Mouse (Mus musculus) mesoderm, embryonic 11.5 days (tissue): ENCODE measurements at regions not wholly inside any gene's neighbourhood (a gene's known extent, or its start where the extent isn't known, plus 50 kb on each side); places are given as distances from the start of the nearest gene placed in this dataset.

Experiments
- DNase-seq: peaks from one replicate; pipeline ENCODE4 v3.0.0-alpha.2; 2012; ENCODE audit warnings: low read depth, low spot score

DNA sequence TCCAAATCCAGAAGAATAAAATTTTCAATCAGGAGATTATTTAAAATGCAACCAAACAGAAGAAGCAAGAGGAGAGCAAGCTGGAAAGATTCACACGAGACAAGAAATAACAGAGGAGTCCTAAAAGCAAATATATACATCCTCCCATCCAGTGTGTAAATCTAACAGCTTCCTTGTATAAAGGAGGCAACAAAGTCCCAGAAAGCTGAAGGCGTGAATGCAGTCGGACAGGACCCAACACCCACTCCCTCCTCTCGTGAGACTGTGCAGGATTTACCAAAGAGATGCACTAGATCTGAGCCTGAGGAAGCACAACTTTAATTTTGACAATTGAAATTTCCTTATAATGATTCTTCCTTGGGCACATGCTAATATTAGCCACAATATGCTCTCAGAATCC, 103.0 kb upstream of the Dcn start:
- no peak for DNase-seq

DNA sequence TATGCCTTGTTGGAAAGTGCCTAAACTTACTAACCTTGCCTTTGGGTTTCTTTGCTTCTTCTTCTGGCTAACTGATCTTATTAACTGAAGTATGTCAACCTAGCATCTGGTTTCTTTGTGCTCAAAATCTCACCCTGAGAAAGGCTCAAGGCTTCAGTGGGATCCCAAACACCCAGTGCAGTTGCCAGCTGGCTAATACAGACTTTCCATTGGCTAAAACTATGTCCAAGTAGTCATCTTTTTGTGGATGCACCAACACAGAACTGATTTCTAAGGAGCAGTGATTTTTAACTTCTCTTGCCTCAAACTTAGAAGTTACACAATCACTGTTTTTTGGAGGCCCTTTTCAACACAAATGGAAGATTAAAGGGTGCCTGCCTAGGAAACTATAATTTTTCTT, 97.8 kb upstream of the Dcn start:
- no peak for DNase-seq

DNA sequence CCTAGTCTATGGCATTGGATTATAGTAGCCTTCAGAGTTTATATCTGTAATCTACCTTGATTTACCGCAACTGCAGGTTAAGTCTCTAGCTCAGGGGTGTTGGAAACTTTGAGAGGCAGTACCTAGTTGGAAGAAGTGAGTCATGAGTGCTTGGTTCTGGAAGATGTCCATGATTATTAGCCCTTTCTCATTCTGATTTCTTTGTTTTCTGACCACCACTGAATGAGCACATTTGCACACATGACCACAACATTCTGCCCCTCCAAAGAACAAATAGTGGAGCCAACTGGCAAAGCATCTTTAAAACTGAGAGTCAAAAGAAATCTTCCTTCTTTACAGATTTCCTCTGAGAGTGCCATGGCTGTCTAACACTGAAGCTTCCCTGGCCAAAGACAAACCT, 95.5 kb upstream of the Dcn start:
- DNase-seq: no peak

DNA sequence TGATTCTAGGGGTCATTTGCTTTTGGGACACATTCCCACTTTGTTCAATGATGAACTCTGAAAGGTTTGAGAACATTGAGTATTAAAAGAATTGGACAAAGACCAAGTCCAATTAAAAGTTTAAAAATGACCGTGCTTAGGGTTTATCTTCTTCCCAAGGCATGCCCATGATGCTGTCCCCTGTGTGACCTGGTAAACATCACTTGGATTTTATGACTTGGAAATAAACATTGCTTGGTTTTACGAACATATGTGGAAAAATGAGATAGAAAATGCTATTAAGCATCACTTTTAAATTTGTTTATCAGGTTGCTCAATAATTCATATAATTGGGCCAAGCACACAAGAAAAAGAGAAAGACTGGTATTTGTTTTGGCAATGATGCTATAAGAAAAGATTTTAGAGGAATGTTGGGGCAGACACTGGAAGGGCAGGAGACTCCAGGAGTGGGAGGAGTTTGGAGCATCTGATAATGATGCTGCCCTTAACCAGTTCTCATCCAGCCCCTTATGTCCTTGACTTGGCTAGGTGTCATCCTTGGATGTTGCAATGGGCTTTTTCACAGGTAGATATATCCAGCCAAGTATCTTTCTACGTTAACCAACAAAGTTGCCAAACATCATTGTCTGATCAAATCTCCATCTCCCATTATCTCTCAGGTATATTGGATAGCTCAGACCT, 92.1 kb upstream of the Dcn start:
- no peak for DNase-seq

DNA sequence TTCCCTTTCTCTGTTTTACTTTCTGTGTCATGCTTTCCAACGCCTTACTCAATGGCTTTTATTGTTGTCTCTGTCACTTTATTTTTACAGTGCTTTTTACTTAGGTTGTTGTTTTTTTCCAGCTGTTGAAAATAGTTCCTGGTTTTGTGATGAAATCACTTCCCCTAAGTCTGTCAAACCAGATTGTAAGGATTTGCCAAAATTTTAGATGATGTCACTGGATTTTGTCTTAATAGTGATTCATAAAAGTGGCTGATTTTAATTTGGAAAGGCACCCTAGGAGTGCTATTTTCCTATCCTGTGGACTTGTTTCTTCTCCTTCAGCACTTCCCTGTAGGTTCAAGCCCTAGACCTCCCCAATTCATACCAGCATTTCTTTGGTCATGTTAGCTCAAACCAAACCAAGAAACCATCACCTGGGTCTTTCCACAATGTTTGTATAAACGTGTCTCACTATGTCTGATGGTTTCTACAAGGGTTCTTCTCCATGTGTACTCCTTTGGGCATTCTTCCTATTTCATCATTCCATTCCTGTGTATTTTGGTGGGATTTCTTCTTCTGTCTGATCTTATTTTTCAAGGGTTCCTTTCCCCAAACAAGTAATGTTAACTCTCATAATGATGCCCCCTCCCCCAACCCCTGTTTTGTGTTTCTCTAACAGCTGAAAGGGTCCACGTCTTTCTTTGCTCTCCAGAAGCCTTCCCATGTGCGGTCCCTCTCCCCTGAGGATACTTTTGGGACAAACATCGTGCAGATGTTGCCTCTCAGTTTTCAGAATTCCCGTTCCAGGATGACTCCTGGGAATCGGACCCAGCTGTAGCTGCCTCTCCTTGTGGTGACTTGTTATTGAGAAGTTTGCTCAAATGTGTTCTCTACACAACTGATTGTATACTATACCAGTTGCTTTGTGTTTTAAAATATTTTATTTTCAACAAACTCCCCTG, 89.5 kb upstream of the Dcn start:
- DNase-seq: no peak

DNA sequence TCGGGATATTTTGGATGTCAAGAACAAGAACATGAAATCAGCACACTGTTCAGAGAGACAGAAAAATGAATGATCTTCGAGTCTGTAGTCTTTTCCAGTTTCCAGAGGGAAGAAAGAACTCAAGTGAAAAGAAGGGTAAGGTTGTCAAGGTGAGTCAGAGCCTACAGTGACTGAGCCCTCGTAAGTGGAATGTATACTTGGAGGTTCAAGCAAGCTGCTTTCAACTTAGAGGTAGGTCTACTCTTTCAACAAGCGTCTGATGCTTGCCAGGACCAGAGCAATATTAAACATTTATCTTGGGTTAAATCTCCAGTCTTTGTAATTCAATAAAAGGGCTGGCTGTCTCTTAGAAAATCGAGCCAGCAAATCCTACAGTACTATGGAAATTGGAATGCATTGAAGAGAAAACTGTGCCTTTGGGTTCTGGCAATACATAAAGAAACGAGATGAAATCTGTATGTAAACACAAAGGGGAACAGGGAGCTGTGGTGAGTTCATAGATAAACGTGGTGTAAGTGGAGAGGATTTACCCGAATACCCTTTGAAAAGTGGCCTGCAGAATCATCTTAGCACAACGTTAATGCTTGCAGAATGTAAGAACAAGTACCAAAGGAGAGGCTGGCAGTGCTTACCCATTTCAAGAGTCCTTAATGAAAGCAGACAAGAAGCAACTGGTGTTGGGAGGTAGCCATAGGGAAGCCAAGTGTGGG, 82.2 kb upstream of the Dcn start:
- DNase-seq: no peak

DNA sequence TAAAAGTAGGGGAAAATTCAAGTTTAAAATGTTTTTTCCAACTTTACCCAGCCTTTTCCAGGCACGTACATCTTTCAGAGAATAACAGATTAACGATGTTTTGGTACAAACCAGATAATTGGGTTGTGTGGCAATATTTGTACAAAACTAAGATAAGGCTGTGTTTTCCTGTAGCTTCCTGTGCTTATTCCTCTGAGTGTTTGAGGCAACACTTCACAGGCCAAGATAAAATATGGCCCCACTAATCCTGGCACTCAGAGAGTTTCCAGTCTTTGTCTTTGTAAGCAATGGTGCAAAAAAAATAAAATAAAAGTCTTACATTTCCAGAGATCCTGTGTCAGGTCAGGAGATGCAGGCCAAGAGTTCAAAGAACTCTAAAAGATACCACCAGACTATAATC, 81.5 kb upstream of the Dcn start:
- DNase-seq: no peak

DNA sequence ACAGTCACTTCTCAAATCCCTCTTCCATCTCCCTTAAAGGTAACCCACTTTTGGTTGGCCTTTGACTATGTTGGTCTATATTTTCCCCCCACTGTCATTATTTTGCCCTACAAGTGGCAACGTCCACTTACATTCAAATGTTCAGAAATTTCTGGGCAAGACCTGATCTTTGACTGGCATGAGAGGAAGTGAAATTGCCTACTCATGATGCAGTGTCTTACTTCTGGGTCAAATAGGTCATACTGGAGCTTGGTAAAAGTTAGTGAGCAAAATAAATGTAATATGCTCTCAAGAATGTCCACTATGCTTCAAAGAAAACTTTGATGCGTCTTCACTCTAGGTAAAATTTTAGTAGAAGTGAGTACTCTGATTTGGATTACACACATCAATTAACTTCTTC, 76.9 kb upstream of the Dcn start:
- DNase-seq: no peak

DNA sequence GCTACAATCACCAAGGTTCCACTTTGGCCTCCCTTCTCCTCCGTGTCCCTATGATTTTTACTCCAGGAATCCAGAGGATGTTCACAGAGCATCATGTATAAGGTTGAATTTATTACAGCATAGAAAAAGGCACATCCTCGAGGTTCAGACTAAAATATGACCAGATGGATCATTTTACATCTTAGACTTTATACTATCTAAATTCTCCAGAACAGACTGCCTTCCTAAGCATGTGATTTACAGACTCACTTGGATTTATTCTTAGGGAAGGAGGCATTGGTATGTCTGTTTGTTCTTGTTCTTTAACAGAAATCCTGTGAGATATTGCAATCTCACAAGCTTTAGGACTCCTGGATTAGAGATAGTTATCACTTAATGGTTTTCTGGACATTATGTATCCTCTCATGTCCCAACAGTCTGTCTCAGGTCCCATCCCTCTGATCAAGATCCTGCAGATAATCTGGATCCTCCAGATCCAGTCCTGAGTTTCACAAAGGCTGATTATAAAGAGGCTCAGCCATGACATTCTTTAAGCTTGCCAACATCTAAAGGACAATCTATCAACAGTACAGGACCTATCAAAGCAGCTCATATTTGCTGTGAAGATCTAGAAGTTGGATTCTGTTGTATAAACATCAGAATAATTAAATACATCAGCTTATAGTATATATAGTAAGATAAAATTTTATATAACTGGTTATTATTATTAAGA, 75.2 kb upstream of the Dcn start:
- no peak for DNase-seq

DNA sequence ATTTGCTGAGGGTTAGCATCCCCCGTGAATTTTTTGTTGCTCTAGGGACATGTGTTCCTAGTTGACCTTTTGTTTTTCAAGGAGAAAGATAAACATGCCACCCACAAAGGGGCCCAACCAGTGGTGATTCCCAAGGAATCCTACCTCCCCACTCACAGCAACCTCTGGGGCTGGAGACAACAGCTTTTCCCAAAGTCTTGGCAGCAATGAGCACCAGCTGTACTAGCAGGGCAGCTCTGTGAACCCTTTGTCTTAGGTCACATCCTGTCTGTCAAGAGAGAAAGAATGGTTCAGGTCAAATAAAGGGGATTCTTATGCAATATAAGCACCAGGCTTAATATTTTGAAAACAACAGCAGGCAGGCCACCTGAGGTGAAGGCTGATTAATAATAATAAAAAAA, 70.2 kb upstream of the Dcn start:
- DNase-seq: peak; percentile 64

DNA sequence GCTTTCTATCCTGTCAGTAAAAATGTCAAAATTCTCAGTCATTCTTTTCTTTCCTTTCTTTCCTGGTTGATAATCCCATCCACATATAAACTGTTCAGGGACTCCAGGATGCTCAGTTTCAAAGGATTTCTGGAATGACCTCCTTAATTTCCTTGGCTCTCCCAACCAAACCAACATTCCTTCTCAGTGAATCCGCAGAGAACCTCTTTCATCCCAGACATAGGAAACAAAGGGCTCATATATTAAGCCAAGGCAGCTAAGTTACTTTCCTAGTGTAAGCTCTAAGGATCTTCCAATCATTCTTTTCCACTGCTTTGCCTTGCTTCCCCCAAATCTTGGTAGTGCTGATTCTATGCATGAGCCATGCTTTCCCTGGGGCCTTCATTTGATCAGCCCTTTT, 69.5 kb upstream of the Dcn start:
- DNase-seq: no peak

DNA sequence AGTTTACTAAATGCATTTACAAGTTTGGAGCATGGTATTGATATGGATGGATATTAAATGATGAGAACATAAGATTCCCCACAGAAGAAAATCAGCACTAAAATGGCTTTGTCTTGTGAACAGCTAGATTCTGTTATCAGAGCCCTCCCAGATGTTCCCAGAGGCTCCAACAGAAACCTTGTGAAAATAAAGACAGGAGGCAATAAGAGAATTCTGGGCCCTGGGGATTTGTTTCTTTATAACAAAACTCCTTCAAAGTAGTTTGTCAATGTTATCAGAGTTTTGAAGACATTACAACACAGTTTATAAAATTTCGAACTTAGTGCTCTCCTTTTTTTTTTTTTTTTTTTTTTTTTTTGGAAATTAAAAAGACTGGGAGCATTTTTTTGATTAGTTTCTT, 56.8 kb upstream of the Dcn start:
- DNase-seq: no peak

DNA sequence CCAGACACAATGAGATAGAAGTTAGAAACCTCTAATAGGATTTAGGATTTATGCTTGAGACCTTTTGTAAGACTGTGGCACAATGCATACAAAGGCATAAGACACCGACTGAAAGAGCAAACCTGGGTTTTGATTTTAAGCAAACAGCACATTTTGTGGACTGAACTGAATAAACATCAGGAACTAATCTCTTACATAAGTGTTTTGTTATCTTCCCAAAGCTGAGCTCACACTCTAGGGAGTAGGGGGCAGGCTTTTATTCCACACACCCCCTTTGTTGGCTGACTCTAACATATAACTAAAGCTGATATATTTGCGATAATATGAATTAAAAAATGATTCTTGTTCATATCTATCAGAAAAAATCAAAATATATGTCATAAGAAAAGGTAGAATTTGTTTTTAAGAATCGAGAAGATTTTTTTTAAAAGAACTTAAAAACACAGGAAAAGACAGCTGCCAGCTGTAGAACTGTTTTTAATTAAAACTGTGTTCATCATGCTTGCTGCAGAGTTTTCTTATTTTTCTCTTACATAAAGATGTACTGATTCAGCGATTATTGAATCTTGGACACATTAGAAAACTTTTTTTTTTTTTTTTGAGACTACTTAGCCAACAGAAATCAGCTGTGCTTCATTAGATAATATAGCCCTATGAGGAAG, 56.2 kb upstream of the Dcn start:
- DNase-seq: no peak
